Mouse (Mus musculus): ENCODE results near the gene Arid4a. TPM values are rescaled to one million over a fixed set of nuclear protein-coding genes. Genes with fewer than 3 reads are reported as not detected.

Arid4a gene
- total RNA-seq, 2 experiments from 2014 or later = 17.9 to 41.5 TPM

- ATAC-seq (replicated peaks; ENCODE audit: low FRiP score, poor library complexity, severe bottlenecking) = peak; percentile 82
Measured at GRCm38 (mm10) chr12:71136130-71136973, 120.6 kb downstream of the Arid4a start, which contains the start of the genes Timm9 and 2700049A03Rik. Gene Timm9, minus strand, starts transcription at chr12:71136684. Gene 2700049A03Rik, plus strand, starts transcription at chr12:71136848.

DNA sequence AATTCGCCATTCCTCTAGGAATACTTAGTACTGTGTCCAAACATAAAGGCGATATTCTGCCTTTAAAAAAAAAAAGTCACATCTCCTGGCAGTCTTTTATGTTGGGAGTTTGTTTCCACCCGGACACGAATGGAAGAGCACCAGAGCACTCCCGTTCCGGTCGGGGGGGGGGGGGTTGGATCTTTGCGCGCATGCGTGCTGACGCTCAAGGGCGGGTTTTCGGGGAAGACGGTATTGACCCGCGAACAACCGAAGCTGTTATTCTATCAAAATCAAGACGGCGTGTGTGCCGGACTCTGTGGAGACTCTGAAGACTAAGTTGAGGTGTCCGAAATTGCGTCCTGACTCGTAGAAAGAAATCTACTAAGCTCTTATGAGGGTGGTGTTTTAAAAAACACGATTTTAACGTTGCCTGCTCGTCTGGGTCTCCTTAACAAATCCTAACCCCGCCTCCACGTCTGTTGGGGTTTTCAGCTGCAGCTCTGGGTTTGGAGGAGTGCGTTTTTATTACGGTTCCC, 121.2 kb downstream of the Arid4a start:
- peak; percentile 90 for ATAC-seq (replicated peaks; ENCODE audit: low FRiP score, poor library complexity, severe bottlenecking)

DNA sequence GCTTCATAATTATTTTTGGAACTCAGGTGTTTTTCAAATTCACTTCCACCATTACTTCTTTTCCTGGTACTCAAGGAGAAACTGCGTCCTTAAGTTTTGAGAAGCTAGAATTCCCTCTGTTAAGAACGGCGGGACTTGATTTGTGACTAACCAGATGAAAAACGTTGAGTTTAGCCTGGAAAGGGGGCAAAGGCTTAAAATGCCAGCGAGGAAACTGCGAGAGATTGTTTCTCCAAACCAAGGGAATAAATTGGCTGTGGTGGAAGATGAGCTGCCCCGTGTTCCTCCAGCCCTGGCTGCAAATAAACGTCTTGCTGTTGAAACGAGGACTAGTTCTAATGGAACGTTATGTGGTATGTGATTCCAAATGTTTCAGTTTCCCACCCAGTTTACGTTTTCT, 121.9 kb downstream of the Arid4a start:
- no peak for ATAC-seq (replicated peaks; ENCODE audit: low FRiP score, poor library complexity, severe bottlenecking)

GRCm38 (mm10) chr12:71139258-71139828, 123.6 kb downstream of the Arid4a start:
- no peak for ATAC-seq (replicated peaks; ENCODE audit: low FRiP score, poor library complexity, severe bottlenecking)

DNA sequence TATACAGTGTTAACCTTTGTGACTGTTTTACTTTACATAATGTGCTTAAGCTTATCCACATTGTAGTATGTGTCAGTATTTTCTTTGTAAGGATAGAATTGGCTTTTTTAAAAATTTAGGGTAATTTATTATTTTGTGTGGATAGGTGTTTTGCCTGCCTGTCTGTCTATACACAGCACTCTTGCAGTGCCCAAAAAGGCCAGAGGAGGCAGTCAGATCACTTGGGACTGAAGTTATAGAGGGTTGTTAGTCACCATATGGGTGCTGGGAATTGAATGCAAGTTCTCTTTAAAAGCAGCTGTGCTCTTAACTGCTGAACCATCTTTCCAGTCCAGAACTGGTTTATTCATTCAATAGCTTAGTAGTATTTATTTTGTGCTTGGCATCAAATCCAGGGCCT, 125.4 kb downstream of the Arid4a start:
- ATAC-seq (replicated peaks; ENCODE audit: low FRiP score, poor library complexity, severe bottlenecking) = no peak

- peak; percentile 66 for ATAC-seq (replicated peaks; ENCODE audit: low FRiP score, poor library complexity, severe bottlenecking)
Measured at GRCm38 (mm10) chr12:71147641-71148040, 131.9 kb downstream of the Arid4a start.

Other genes starting within 250 kb of the Arid4a start
- gene Frmd6, start 190.5 kb upstream of the Arid4a start, total RNA-seq (2015; ENCODE audit: low replicate concordance) = 0.19 and 1.3 TPM in 2 replicates
- gene Frmd6, start 190.5 kb upstream of the Arid4a start, total RNA-seq (2017; ENCODE audit: low replicate concordance) = 0.60 and 1.5 TPM in 2 replicates
- gene Actr10, start 78.1 kb upstream of the Arid4a start, total RNA-seq (2015; ENCODE audit: low replicate concordance) = 40.3 and 76.7 TPM in 2 replicates
- gene Actr10, start 78.1 kb upstream of the Arid4a start, total RNA-seq (2017; ENCODE audit: low replicate concordance) = 29.5 and 39.3 TPM in 2 replicates
- 105 and 133 TPM in 2 replicates for gene Psma3, start 41.4 kb upstream of the Arid4a start, total RNA-seq (2015; ENCODE audit: low replicate concordance)
- gene Psma3, start 41.4 kb upstream of the Arid4a start, total RNA-seq (2017; ENCODE audit: low replicate concordance) = 67.8 and 119 TPM in 2 replicates
- gene Tomm20l, start 95.4 kb downstream of the Arid4a start, total RNA-seq (2015; ENCODE audit: low replicate concordance) = not detected in 2 replicates
- not detected in 2 replicates for gene Tomm20l, start 95.4 kb downstream of the Arid4a start, total RNA-seq (2017; ENCODE audit: low replicate concordance)
- gene Timm9, start 120.7 kb downstream of the Arid4a start, total RNA-seq (2015; ENCODE audit: low replicate concordance) = 17.9 and 18.8 TPM in 2 replicates
- gene Timm9, start 120.7 kb downstream of the Arid4a start, total RNA-seq (2017; ENCODE audit: low replicate concordance) = 0.34 and 0.56 TPM in 2 replicates
- 5.8 and 12.3 TPM in 2 replicates for gene 2700049A03Rik, start 120.9 kb downstream of the Arid4a start, total RNA-seq (2015; ENCODE audit: low replicate concordance)
- 15.4 and 17.7 TPM in 2 replicates for gene 2700049A03Rik, start 120.9 kb downstream of the Arid4a start, total RNA-seq (2017; ENCODE audit: low replicate concordance)

All from erythroblast, adult 5-6 weeks (primary cell).